Mouse (Mus musculus) embryonic facial prominence, embryonic 11.5 days (tissue): ENCODE data around the gene Zfp53. TPM values are rescaled to one million over a fixed set of nuclear protein-coding genes. Genes with fewer than 3 reads are reported as not detected.

ENCODE experiments used
- ATAC-seq: fragments of 200-750 bp; cut with Nextera tagmentation; replicated peaks from 2 replicates; pipeline ENCODE4 v1.8.0; 2017; ENCODE audit warnings: low read depth; ENCODE audit not compliant: insufficient number of reproducible peaks, low FRiP score, low TSS enrichment
- DNase-seq: peaks from one replicate; pipeline ENCODE4 v3.0.0-alpha.2; 2015; ENCODE audit warnings: low spot score
- H3K27ac ChIP-seq: fragments of 300-500 bp; sonication (generic); replicated peaks from 2 replicates; pipeline ENCODE4 v1.5.1; 2014; ENCODE audit warnings: mild to moderate bottlenecking, low read depth, low read length, control low read depth
- H3K27me3 ChIP-seq: fragments of 300-500 bp; sonication (generic); 2 replicates; pipeline ENCODE4 v1.6.1; 2014; ENCODE audit warnings: mild to moderate bottlenecking, low read length, moderate library complexity, mixed read lengths; ENCODE audit not compliant: control insufficient read depth, insufficient read depth
- H3K36me3 ChIP-seq: fragments of 300-500 bp; sonication (generic); replicated peaks from 2 replicates; pipeline ENCODE4 v1.6.1; 2014; ENCODE audit warnings: low read depth, mild to moderate bottlenecking, low read length, moderate library complexity, mixed read lengths; ENCODE audit not compliant: control insufficient read depth, insufficient read depth
- H3K4me1 ChIP-seq: fragments of 300-500 bp; sonication (generic); 2 replicates; pipeline ENCODE4 v1.6.1; 2014; ENCODE audit warnings: low read length, mixed read lengths; ENCODE audit not compliant: control insufficient read depth, insufficient read depth
- H3K4me2 ChIP-seq: fragments of 300-500 bp; sonication (generic); 2 replicates; pipeline ENCODE4 v1.6.1; 2014; ENCODE audit warnings: low read depth, mild to moderate bottlenecking, control low read depth, low read length, moderate library complexity
- H3K4me3 ChIP-seq: fragments of 300-500 bp; sonication (generic); 2 replicates; pipeline ENCODE4 v1.5.1; 2014; ENCODE audit warnings: low read depth, low read length, control low read depth
- H3K9ac ChIP-seq: fragments of 300-500 bp; sonication (generic); replicated peaks from 2 replicates; pipeline ENCODE4 v1.6.1; 2014; ENCODE audit warnings: mild to moderate bottlenecking, control low read depth, low read length
- H3K9me3 ChIP-seq: fragments of 300-500 bp; sonication (generic); replicated peaks from 2 replicates; pipeline ENCODE4 v1.6.1; 2016; ENCODE audit warnings: mild to moderate bottlenecking, low read length, inconsistent platforms, mixed read lengths; ENCODE audit not compliant: control insufficient read depth
- WGBS: fragments of 180-500 bp; shearing (Covaris S2); extraction: QIAGEN DNeasy Blood & Tissue Kit; methylation state at CpG from one replicate; pipeline ENCODE4 v1.1.7; 2014; 5-methylcytosine and 5-hydroxymethylcytosine counted together
- polyA plus RNA-seq: library from polyadenylated mRNA; unstranded; fragments of >200 nt; fragmentation: Nextera tagmentation; extraction: Ambion mirVana; gene quantifications from 2 replicates; pipeline ENCODE4 v1.2.1, GENCODE M21; 2014

The Zfp53 gene
- polyA plus RNA-seq: 10.3 and 10.4 TPM in 2 replicates

GRCm38 (mm10) chr17:21488760-21489499 lies at the start of gene Zfp53:
TSS of gene Zfp53 (plus strand) at chr17:21488998.
- Histone ChIP-seq H3K27me3 (no peaks in the 10 kb centered on the region), H3K9ac (peak within 1 kb of the TSS; percentile 77), H3K9me3 (no peaks in the 10 kb centered on the region), H3K4me1 (no peaks in the 10 kb centered on the region), H3K27ac (no peak within 1 kb of the TSS), H3K4me2 (peak within 1 kb of the TSS; percentile 61), H3K4me3 (peak within 1 kb of the TSS; percentile 75), H3K36me3 (no peaks in the 10 kb centered on the region)
- ATAC-seq: peak; percentile 100
- DNase-seq: peak; percentile 84
- WGBS: 2% methylated on average over 34 of the region's 34 CpGs

- Histone ChIP-seq H3K4me1 (no peaks in the 10 kb centered on the region), H3K4me3 (peak overlapping the region; percentile 60), H3K36me3 (no peaks in the 10 kb centered on the region), H3K4me2 (peak overlapping the region; percentile 68), H3K27me3 (no peaks in the 10 kb centered on the region), H3K27ac (no peak overlapping the region), H3K9me3 (no peaks in the 10 kb centered on the region), H3K9ac (peak overlapping the region; percentile 58; the same call in 1 of the 2 replicates)
- ATAC-seq (peak; percentile 63; the same call in 1 of the 2 replicates), DNase-seq (peak; percentile 90)
- 0% methylated on average over 3 of the region's 3 CpGs for WGBS
Measured at GRCm38 (mm10) chr17:21449669-21450068, 39.1 kb upstream of the Zfp53 start.

GRCm38 (mm10) chr17:21450138-21450704 lies 38.6 kb upstream of the Zfp53 start, which contains the start of gene Zfp51:
TSS of gene Zfp51 (plus strand) at chr17:21450374.
- peak; percentile 90 for DNase-seq
- H3K4me1 ChIP-seq: no peaks in the 10 kb centered on the region
- H3K27ac ChIP-seq: no peak within 1 kb of the TSS
- peak within 1 kb of the TSS; percentile 58 for H3K9ac ChIP-seq
- ATAC-seq: peak; percentile 100
- under 1% methylated on average over 26 of the region's 26 CpGs for WGBS
- peak within 1 kb of the TSS; percentile 68 for H3K4me2 ChIP-seq
- peak within 1 kb of the TSS; percentile 60 for H3K4me3 ChIP-seq
- no peaks in the 10 kb centered on the region for H3K9me3 ChIP-seq
- no peaks in the 10 kb centered on the region for H3K36me3 ChIP-seq
- H3K27me3 ChIP-seq: no peaks in the 10 kb centered on the region

GRCm38 (mm10) chr17:21463550-21463949 lies 25.2 kb upstream of the Zfp53 start:
- DNase-seq: no peak
- no peaks in the 10 kb centered on the region for H3K9me3 ChIP-seq
- H3K36me3 ChIP-seq: no peaks in the 10 kb centered on the region
- no peaks in the 10 kb centered on the region for H3K4me1 ChIP-seq
- H3K27ac ChIP-seq: no peak overlapping the region
- no peaks in the 10 kb centered on the region for H3K27me3 ChIP-seq
- no peak overlapping the region for H3K4me2 ChIP-seq
- 93% methylated on average over 5 of the region's 5 CpGs for WGBS
- no peak overlapping the region for H3K9ac ChIP-seq
- H3K4me3 ChIP-seq: no peak overlapping the region
- no peak for ATAC-seq

GRCm38 (mm10) chr17:21472032-21472652 lies 16.7 kb upstream of the Zfp53 start:
- ATAC-seq: no peak
- Histone ChIP-seq H3K36me3 (no peaks in the 10 kb centered on the region), H3K9me3 (no peaks in the 10 kb centered on the region), H3K9ac (no peak overlapping the region), H3K4me1 (no peaks in the 10 kb centered on the region), H3K4me2 (no peak overlapping the region), H3K27me3 (no peaks in the 10 kb centered on the region), H3K27ac (no peak overlapping the region), H3K4me3 (no peak overlapping the region)
- 72% methylated on average over 3 of the region's 3 CpGs for WGBS
- DNase-seq: no peak

GRCm38 (mm10) chr17:21472653-21473307 lies 16.0 kb upstream of the Zfp53 start:
- Histone ChIP-seq H3K9me3 (no peaks in the 10 kb centered on the region), H3K4me3 (no peak overlapping the region)
- 72% methylated on average over 2 of the region's 2 CpGs for WGBS

GRCm38 (mm10) chr17:21473362-21474190 lies 15.2 kb upstream of the Zfp53 start:
- Histone ChIP-seq H3K27ac (no peak overlapping the region), H3K27me3 (no peaks in the 10 kb centered on the region), H3K36me3 (no peaks in the 10 kb centered on the region), H3K4me3 (no peak overlapping the region), H3K4me1 (no peaks in the 10 kb centered on the region), H3K4me2 (no peak overlapping the region), H3K9me3 (no peaks in the 10 kb centered on the region), H3K9ac (no peak overlapping the region)
- ATAC-seq (peak; percentile 65; the same call in 1 of the 2 replicates), DNase-seq (peak; percentile 71)
- 18% methylated on average over 14 of the region's 14 CpGs for WGBS

More at GRCm38 (mm10) chr17:21472653-21473307, 16.0 kb upstream of the Zfp53 start:
- no peak for DNase-seq
- ATAC-seq: no peak
- Histone ChIP-seq H3K27me3 (no peaks in the 10 kb centered on the region), H3K27ac (no peak overlapping the region), H3K36me3 (no peaks in the 10 kb centered on the region), H3K4me1 (no peaks in the 10 kb centered on the region), H3K4me2 (no peak overlapping the region), H3K9ac (no peak overlapping the region)
